Mouse (Mus musculus) urinary bladder, adult 18-20 months (tissue): ENCODE measurements at regions not wholly inside any gene's neighbourhood (a gene's known extent, or its start where the extent isn't known, plus 50 kb on each side); places are given as distances from the start of the nearest gene placed in this dataset.
"Not testable (repeated sequence)": the region's sequence is repeated elsewhere in the genome, so short reads cannot be mapped to it uniquely, and the experiment has no call there.

Experiments
- DNase-seq, 2 experiments: peaks; one replicate each; pipeline ENCODE4 v3.0.0; 2022; ENCODE audit warnings: low spot score in 2 of 2, mixed read lengths in 2 of 2

- no peak for DNase-seq
Observed at GRCm38 (mm10) chr15:96031085-96031780, 240.6 kb downstream of the Ano6 start.

GRCm38 (mm10) chr15:96035273-96035672 is 244.6 kb downstream of the Ano6 start:
- DNase-seq = no peak

- no peak for DNase-seq
Observed at GRCm38 (mm10) chr15:96045561-96045960, 241.8 kb upstream of the Arid2 start.

- DNase-seq = no peak
Observed at GRCm38 (mm10) chr15:96046651-96047050, 240.7 kb upstream of the Arid2 start.

GRCm38 (mm10) chr15:96050416-96050815 is 236.9 kb upstream of the Arid2 start:
- DNase-seq = peak in 1 of 2 experiments; percentile 12

GRCm38 (mm10) chr15:96052586-96052985 is 234.7 kb upstream of the Arid2 start:
- DNase-seq = no peak

GRCm38 (mm10) chr15:96055361-96055760 is 232.0 kb upstream of the Arid2 start:
- no peak for DNase-seq

- DNase-seq = no peak
Observed at GRCm38 (mm10) chr15:96055796-96056473, 231.4 kb upstream of the Arid2 start.

GRCm38 (mm10) chr15:96059623-96060022 is 227.7 kb upstream of the Arid2 start:
- DNase-seq = no peak

GRCm38 (mm10) chr15:96064499-96065217 is 222.7 kb upstream of the Arid2 start:
- no peak for DNase-seq

- DNase-seq = no peak
Observed at GRCm38 (mm10) chr15:96075615-96076014, 211.7 kb upstream of the Arid2 start.

GRCm38 (mm10) chr15:96077756-96078155 is 209.6 kb upstream of the Arid2 start:
- no peak for DNase-seq

GRCm38 (mm10) chr15:96078580-96078979 is 208.7 kb upstream of the Arid2 start:
- no peak for DNase-seq

- no peak for DNase-seq
Observed at GRCm38 (mm10) chr15:96089676-96090075, 197.6 kb upstream of the Arid2 start.

GRCm38 (mm10) chr15:96096438-96096837 is 190.9 kb upstream of the Arid2 start:
- no peak for DNase-seq

GRCm38 (mm10) chr15:96098821-96099220 is 188.5 kb upstream of the Arid2 start:
- no peak for DNase-seq

- DNase-seq = not testable (repeated sequence)
Observed at GRCm38 (mm10) chr15:96099844-96100640, 187.3 kb upstream of the Arid2 start.

- DNase-seq = no peak
Observed at GRCm38 (mm10) chr15:96103737-96104136, 183.6 kb upstream of the Arid2 start.

GRCm38 (mm10) chr15:96107503-96107902 is 179.8 kb upstream of the Arid2 start:
- DNase-seq = peak in 1 of 2 experiments; percentile 2

- DNase-seq = no peak
Observed at GRCm38 (mm10) chr15:96113091-96113490, 174.2 kb upstream of the Arid2 start.

- no peak for DNase-seq
Observed at GRCm38 (mm10) chr15:96114616-96115015, 172.7 kb upstream of the Arid2 start.

GRCm38 (mm10) chr15:96115196-96115595 is 172.1 kb upstream of the Arid2 start:
- no peak for DNase-seq
